Mouse (Mus musculus): ENCODE results near the gene Dph1. TPM values are rescaled to one million over a fixed set of nuclear protein-coding genes. Genes with fewer than 3 reads are reported as not detected.

Dph1 gene
- 7.0 and 8.8 TPM in 2 replicates for polyA plus RNA-seq (2012; ENCODE audit: insufficient read depth, insufficient read length, missing spikeins)

- H3K27ac ChIP-seq (ENCODE audit: insufficient read depth, low read depth, low read length), result 0 out of 2 replicates have a peak within 1 kb of the TSS, but pooled peaks have one; percentile 5
- H3K4me1 ChIP-seq (ENCODE audit: control insufficient read depth, insufficient read depth, low read length), result peaks cover 3% of the 10 kb centered on the region; the same call in 1 of the 2 replicates
- peak within 1 kb of the TSS; percentile 81 for H3K4me3 ChIP-seq (ENCODE audit: insufficient read depth, low read length)
- TF ChIP-seq CTCF (IDR thresholded peaks at IDR 0.05; ENCODE audit: low read depth, low read length) (no peak), POLR2A (IDR thresholded peaks at IDR 0.05; ENCODE audit: borderline replicate concordance, low read depth, low read length) (no peak)
These were observed at the start of gene Dph1 for GRCm38 (mm10) chr11:75190905-75191441. Gene Dph1, minus strand, starts transcription at chr11:75191241.

- TF ChIP-seq POLR2A (IDR thresholded peaks at IDR 0.05; ENCODE audit: borderline replicate concordance, low read depth, low read length), result no peak
- no peak for TF ChIP-seq CTCF (IDR thresholded peaks at IDR 0.05; ENCODE audit: low read depth, low read length)
- H3K27ac ChIP-seq (ENCODE audit: insufficient read depth, low read depth, low read length), result no peak overlapping the region
- H3K4me1 ChIP-seq (ENCODE audit: control insufficient read depth, insufficient read depth, low read length), result no peaks in the 10 kb centered on the region
- H3K4me3 ChIP-seq (ENCODE audit: insufficient read depth, low read length), result no peak overlapping the region
These were observed 49.3 kb upstream of the Dph1 start for GRCm38 (mm10) chr11:75240158-75240934.

- TF ChIP-seq CTCF (IDR thresholded peaks at IDR 0.05; ENCODE audit: low read depth, low read length) (no peak), POLR2A (IDR thresholded peaks at IDR 0.05; ENCODE audit: borderline replicate concordance, low read depth, low read length) (no peak)
- no peak overlapping the region for H3K27ac ChIP-seq (ENCODE audit: insufficient read depth, low read depth, low read length)
- no peaks in the 10 kb centered on the region for H3K4me1 ChIP-seq (ENCODE audit: control insufficient read depth, insufficient read depth, low read length)
- H3K4me3 ChIP-seq (ENCODE audit: insufficient read depth, low read length), result no peak overlapping the region
These were observed 43.7 kb upstream of the Dph1 start for GRCm38 (mm10) chr11:75234745-75235144.

GRCm38 (mm10) chr11:75232434-75232833 is 41.4 kb upstream of the Dph1 start:
- no peaks in the 10 kb centered on the region for H3K4me1 ChIP-seq (ENCODE audit: control insufficient read depth, insufficient read depth, low read length)
- TF ChIP-seq POLR2A (IDR thresholded peaks at IDR 0.05; ENCODE audit: borderline replicate concordance, low read depth, low read length), result no peak
- TF ChIP-seq CTCF (IDR thresholded peaks at IDR 0.05; ENCODE audit: low read depth, low read length), result no peak
- H3K4me3 ChIP-seq (ENCODE audit: insufficient read depth, low read length), result no peak overlapping the region
- H3K27ac ChIP-seq (ENCODE audit: insufficient read depth, low read depth, low read length), result no peak overlapping the region

GRCm38 (mm10) chr11:75231756-75232155 is 40.7 kb upstream of the Dph1 start:
- H3K4me1 ChIP-seq (ENCODE audit: control insufficient read depth, insufficient read depth, low read length), result no peaks in the 10 kb centered on the region
- TF ChIP-seq CTCF (IDR thresholded peaks at IDR 0.05; ENCODE audit: low read depth, low read length) (peak; percentile 99), POLR2A (IDR thresholded peaks at IDR 0.05; ENCODE audit: borderline replicate concordance, low read depth, low read length) (no peak)
- H3K27ac ChIP-seq (ENCODE audit: insufficient read depth, low read depth, low read length), result no peak overlapping the region
- H3K4me3 ChIP-seq (ENCODE audit: insufficient read depth, low read length), result no peak overlapping the region

GRCm38 (mm10) chr11:75230272-75230760 is 39.3 kb upstream of the Dph1 start:
- Histone ChIP-seq H3K4me3 (ENCODE audit: insufficient read depth, low read length) (no peak overlapping the region), H3K27ac (ENCODE audit: insufficient read depth, low read depth, low read length) (no peak overlapping the region), H3K4me1 (ENCODE audit: control insufficient read depth, insufficient read depth, low read length) (no peaks in the 10 kb centered on the region)
- TF ChIP-seq CTCF (IDR thresholded peaks at IDR 0.05; ENCODE audit: low read depth, low read length), result no peak
- no peak for TF ChIP-seq POLR2A (IDR thresholded peaks at IDR 0.05; ENCODE audit: borderline replicate concordance, low read depth, low read length)

- no peak for TF ChIP-seq POLR2A (IDR thresholded peaks at IDR 0.05; ENCODE audit: borderline replicate concordance, low read depth, low read length)
- no peak for TF ChIP-seq CTCF (IDR thresholded peaks at IDR 0.05; ENCODE audit: low read depth, low read length)
- Histone ChIP-seq H3K27ac (ENCODE audit: insufficient read depth, low read depth, low read length) (no peak overlapping the region), H3K4me3 (ENCODE audit: insufficient read depth, low read length) (no peak overlapping the region), H3K4me1 (ENCODE audit: control insufficient read depth, insufficient read depth, low read length) (no peaks in the 10 kb centered on the region)
These were observed 38.2 kb upstream of the Dph1 start for GRCm38 (mm10) chr11:75229289-75229688.

- no peak for TF ChIP-seq CTCF (IDR thresholded peaks at IDR 0.05; ENCODE audit: low read depth, low read length)
- TF ChIP-seq POLR2A (IDR thresholded peaks at IDR 0.05; ENCODE audit: borderline replicate concordance, low read depth, low read length), result no peak
- H3K4me1 ChIP-seq (ENCODE audit: control insufficient read depth, insufficient read depth, low read length), result no peaks in the 10 kb centered on the region
- no peak overlapping the region for H3K4me3 ChIP-seq (ENCODE audit: insufficient read depth, low read length)
- H3K27ac ChIP-seq (ENCODE audit: insufficient read depth, low read depth, low read length), result no peak overlapping the region
These were observed 36.6 kb upstream of the Dph1 start for GRCm38 (mm10) chr11:75227632-75228031.

GRCm38 (mm10) chr11:75224835-75225234 is 33.8 kb upstream of the Dph1 start:
- no peak overlapping the region for H3K4me3 ChIP-seq (ENCODE audit: insufficient read depth, low read length)
- H3K4me1 ChIP-seq (ENCODE audit: control insufficient read depth, insufficient read depth, low read length), result peaks cover 3% of the 10 kb centered on the region; the same call in 1 of the 2 replicates
- TF ChIP-seq CTCF (IDR thresholded peaks at IDR 0.05; ENCODE audit: low read depth, low read length), result no peak
- TF ChIP-seq POLR2A (IDR thresholded peaks at IDR 0.05; ENCODE audit: borderline replicate concordance, low read depth, low read length), result no peak
- no peak overlapping the region for H3K27ac ChIP-seq (ENCODE audit: insufficient read depth, low read depth, low read length)

- H3K27ac ChIP-seq (ENCODE audit: insufficient read depth, low read depth, low read length), result no peak overlapping the region
- TF ChIP-seq CTCF (IDR thresholded peaks at IDR 0.05; ENCODE audit: low read depth, low read length) (no peak), POLR2A (IDR thresholded peaks at IDR 0.05; ENCODE audit: borderline replicate concordance, low read depth, low read length) (no peak)
- H3K4me1 ChIP-seq (ENCODE audit: control insufficient read depth, insufficient read depth, low read length), result peaks cover 3% of the 10 kb centered on the region; the same call in 1 of the 2 replicates
- H3K4me3 ChIP-seq (ENCODE audit: insufficient read depth, low read length), result no peak overlapping the region
These were observed 33.0 kb upstream of the Dph1 start for GRCm38 (mm10) chr11:75224062-75224461.

All from bone marrow macrophage, adult 2 months (primary cell).